Mouse (Mus musculus) myocyte (in vitro differentiated cells): ENCODE data around the gene 4933405O20Rik. TPM values are rescaled to one million over a fixed set of nuclear protein-coding genes. Genes with fewer than 3 reads are reported as not detected.

ENCODE experiments used
- H3K27me3 ChIP-seq: one replicate; pipeline ENCODE4 v1.6.1; 2011; ENCODE audit not compliant: control insufficient read depth, insufficient read depth, insufficient read length
- H3K36me3 ChIP-seq: one replicate; pipeline ENCODE4 v1.6.1; 2011; ENCODE audit not compliant: control insufficient read depth, insufficient read depth
- H3K4me2 ChIP-seq: one replicate; pipeline ENCODE4 v1.6.1; 2011; ENCODE audit warnings: low read depth, control low read depth
- H3K4me3 ChIP-seq: one replicate; pipeline ENCODE4 v1.5.1; 2011; ENCODE audit warnings: mild to moderate bottlenecking, control low read depth, moderate library complexity
- H3K79me2 ChIP-seq: one replicate; pipeline ENCODE4 v1.6.1; 2011; ENCODE audit not compliant: control insufficient read depth, insufficient read depth
- H3ac ChIP-seq: one replicate; pipeline ENCODE4 v1.6.1; 2011; ENCODE audit not compliant: control insufficient read depth, insufficient read length
- CEBPB ChIP-seq: IDR thresholded peaks from 2 replicates; pipeline ENCODE4 v1.6.1; 2011; ENCODE audit warnings: mild to moderate bottlenecking, moderate library complexity; ENCODE audit not compliant: poor library complexity, insufficient read depth, severe bottlenecking
- E2F4 ChIP-seq: IDR thresholded peaks from one replicate; pipeline ENCODE4 v1.6.1; 2011; ENCODE audit warnings: mild to moderate bottlenecking, control low read depth, moderate library complexity; ENCODE audit not compliant: insufficient read depth
- MAX ChIP-seq: IDR thresholded peaks from one replicate; pipeline ENCODE4 v1.6.1; 2011; ENCODE audit warnings: low read depth, mild to moderate bottlenecking, control low read depth
- MYOD1 ChIP-seq, 3 experiments: IDR thresholded peaks; one replicate each; pipeline ENCODE4 v1.6.1; 2011; ENCODE audit warnings: control low read depth in 2 of 3, low read depth in 2 of 3, mild to moderate bottlenecking in 2 of 3, moderate library complexity in 1 of 3; ENCODE audit not compliant: insufficient read length in 2 of 3, control insufficient read depth in 1 of 3
- MYOG ChIP-seq, 3 experiments: IDR thresholded peaks; one replicate each; pipeline ENCODE4 v1.6.1; 2011; ENCODE audit warnings: control low read depth in 2 of 3, low read depth in 2 of 3, mild to moderate bottlenecking in 2 of 3; ENCODE audit not compliant: insufficient read length in 2 of 3, control insufficient read depth in 1 of 3, insufficient read depth in 1 of 3
- POLR2A ChIP-seq: IDR thresholded peaks from one replicate; pipeline ENCODE4 v1.6.1; 2011; ENCODE audit warnings: low read depth, mild to moderate bottlenecking, control low read depth, moderate library complexity; ENCODE audit not compliant: insufficient read length
- POLR2AphosphoS2 ChIP-seq: IDR thresholded peaks from one replicate; pipeline ENCODE4 v1.6.1; 2011; ENCODE audit warnings: low read depth, control low read depth; ENCODE audit not compliant: insufficient read length
- REST ChIP-seq: IDR thresholded peaks from one replicate; pipeline ENCODE4 v1.6.1; 2011; ENCODE audit warnings: mild to moderate bottlenecking, control low read depth, moderate library complexity; ENCODE audit not compliant: insufficient read depth, insufficient read length
- SRF ChIP-seq: IDR thresholded peaks from one replicate; pipeline ENCODE4 v1.6.1; 2011; ENCODE audit warnings: low read depth; ENCODE audit not compliant: control insufficient read depth, insufficient read length
- TCF12 ChIP-seq: IDR thresholded peaks from one replicate; pipeline ENCODE4 v1.6.1; 2011; ENCODE audit warnings: mild to moderate bottlenecking, control low read depth; ENCODE audit not compliant: poor library complexity, insufficient read depth, severe bottlenecking
- TCF3 ChIP-seq: IDR thresholded peaks from one replicate; pipeline ENCODE4 v1.6.1; 2011; ENCODE audit warnings: low read depth, control low read depth; ENCODE audit not compliant: insufficient read length
- USF1 ChIP-seq: IDR thresholded peaks from one replicate; pipeline ENCODE4 v1.6.1; 2011; ENCODE audit warnings: low read depth, mild to moderate bottlenecking, control low read depth, moderate library complexity
- polyA plus RNA-seq: library from polyadenylated mRNA; unstranded; fragments of >200 nt; fragmentation: generic; extraction: Trizol; gene quantifications from one replicate; pipeline ENCODE4 v1.2.1, GENCODE M21; 2012; ENCODE audit warnings: missing spikeins

Gene 4933405O20Rik
- polyA plus RNA-seq = not detected

GRCm38 (mm10) chr7:50598890-50599289 is at the start of gene 4933405O20Rik:
Gene 4933405O20Rik, plus strand, starts transcription at chr7:50599190.
- Histone ChIP-seq H3K79me2 (no peaks in the 10 kb centered on the region), H3K4me3 (no peak within 1 kb of the TSS), H3K4me2 (no peak within 1 kb of the TSS), H3ac (no peak within 1 kb of the TSS), H3K36me3 (no peaks in the 10 kb centered on the region), H3K27me3 (no peaks in the 10 kb centered on the region)
- TF ChIP-seq USF1 (no peak), E2F4 (no peak), MYOG (IDR thresholded peaks at IDR 0.05; ENCODE audit: control insufficient read depth in 1 of 3, insufficient read depth in 1 of 3, insufficient read length in 2 of 3, low read depth in 2 of 3) (no peak), POLR2A (no peak), TCF12 (no peak), POLR2AphosphoS2 (no peak), MYOD1 (IDR thresholded peaks at IDR 0.05; ENCODE audit: control insufficient read depth in 1 of 3, insufficient read length in 2 of 3, low read depth in 2 of 3) (no peak), SRF (no peak), MAX (no peak)

- Histone ChIP-seq H3K4me3 (no peak overlapping the region), H3K36me3 (no peaks in the 10 kb centered on the region), H3ac (no peak overlapping the region), H3K27me3 (no peaks in the 10 kb centered on the region), H3K79me2 (no peaks in the 10 kb centered on the region), H3K4me2 (no peak overlapping the region)
- no peak for TF ChIP-seq MYOD1 (IDR thresholded peaks at IDR 0.05; ENCODE audit: control insufficient read depth in 1 of 3, insufficient read length in 2 of 3, low read depth in 2 of 3)
- TF ChIP-seq MAX = no peak
- no peak for TF ChIP-seq POLR2AphosphoS2
- TF ChIP-seq SRF = no peak
- TF ChIP-seq TCF12 = no peak
- no peak for TF ChIP-seq TCF3
- TF ChIP-seq CEBPB = no peak
- no peak for TF ChIP-seq MYOG (IDR thresholded peaks at IDR 0.05; ENCODE audit: control insufficient read depth in 1 of 3, insufficient read depth in 1 of 3, insufficient read length in 2 of 3, low read depth in 2 of 3)
- no peak for TF ChIP-seq REST
- TF ChIP-seq E2F4 = no peak
- no peak for TF ChIP-seq POLR2A
- TF ChIP-seq USF1 = no peak
Observed at GRCm38 (mm10) chr7:50549572-50549971, 49.4 kb upstream of the 4933405O20Rik start.

DNA sequence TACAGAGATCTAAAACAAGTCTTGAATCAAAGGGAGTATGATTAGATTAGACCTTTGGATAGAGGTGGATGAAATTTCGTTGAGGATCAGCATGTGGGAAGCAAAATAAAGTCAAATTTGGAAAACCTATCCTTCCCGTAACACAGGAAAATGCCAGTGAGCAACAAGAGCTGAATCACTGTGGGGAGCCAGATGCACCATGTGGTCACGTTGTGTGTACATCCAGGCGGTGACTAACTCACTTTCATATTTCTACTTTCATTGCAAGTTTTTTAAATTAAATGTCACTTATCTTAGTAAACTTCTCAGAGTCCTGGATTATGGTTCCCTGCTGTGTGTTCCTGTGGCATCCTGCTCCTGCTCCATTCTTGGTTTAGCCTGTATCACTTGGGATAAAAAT is 47.6 kb upstream of the 4933405O20Rik start:
- Histone ChIP-seq H3K4me2 (no peak overlapping the region), H3ac (no peak overlapping the region), H3K36me3 (no peaks in the 10 kb centered on the region), H3K4me3 (no peak overlapping the region), H3K27me3 (no peaks in the 10 kb centered on the region), H3K79me2 (no peaks in the 10 kb centered on the region)
- TF ChIP-seq MYOG (IDR thresholded peaks at IDR 0.05; ENCODE audit: control insufficient read depth in 1 of 3, insufficient read depth in 1 of 3, insufficient read length in 2 of 3, low read depth in 2 of 3) = no peak
- no peak for TF ChIP-seq E2F4
- no peak for TF ChIP-seq POLR2AphosphoS2
- TF ChIP-seq MYOD1 (IDR thresholded peaks at IDR 0.05; ENCODE audit: control insufficient read depth in 1 of 3, insufficient read length in 2 of 3, low read depth in 2 of 3) = no peak
- TF ChIP-seq CEBPB = no peak
- no peak for TF ChIP-seq TCF3
- no peak for TF ChIP-seq POLR2A
- TF ChIP-seq REST = no peak
- no peak for TF ChIP-seq TCF12
- TF ChIP-seq MAX = no peak
- TF ChIP-seq USF1 = no peak

DNA sequence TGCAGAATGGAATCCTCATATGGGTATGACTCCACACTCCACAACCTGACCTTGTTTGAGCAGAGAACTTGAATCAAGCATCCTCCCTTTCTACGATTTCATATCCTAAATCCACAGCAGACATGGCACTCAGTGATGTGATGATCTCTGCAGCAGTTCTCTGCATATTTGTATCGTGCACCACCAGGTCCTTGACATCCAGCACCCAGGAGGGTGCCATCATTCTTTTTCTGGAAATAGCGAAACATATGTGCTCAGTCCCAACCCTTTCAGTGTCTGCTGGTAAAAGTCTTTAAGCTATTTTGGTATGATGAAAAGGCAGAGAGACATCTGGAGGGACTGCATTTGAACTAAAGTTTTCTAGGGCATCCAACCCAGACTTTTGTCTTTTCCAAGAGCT is 36.3 kb upstream of the 4933405O20Rik start:
- Histone ChIP-seq H3K36me3 (no peaks in the 10 kb centered on the region), H3ac (no peak overlapping the region), H3K79me2 (no peaks in the 10 kb centered on the region), H3K27me3 (no peaks in the 10 kb centered on the region), H3K4me2 (no peak overlapping the region), H3K4me3 (no peak overlapping the region)
- TF ChIP-seq E2F4 (no peak), POLR2A (no peak), MYOG (IDR thresholded peaks at IDR 0.05; ENCODE audit: control insufficient read depth in 1 of 3, insufficient read depth in 1 of 3, insufficient read length in 2 of 3, low read depth in 2 of 3) (no peak), CEBPB (no peak), MYOD1 (IDR thresholded peaks at IDR 0.05; ENCODE audit: control insufficient read depth in 1 of 3, insufficient read length in 2 of 3, low read depth in 2 of 3) (no peak), REST (no peak), SRF (no peak), TCF12 (no peak), MAX (no peak), USF1 (no peak)

GRCm38 (mm10) chr7:50573841-50574240 is 25.1 kb upstream of the 4933405O20Rik start:
- Histone ChIP-seq H3K79me2 (no peaks in the 10 kb centered on the region), H3K36me3 (no peaks in the 10 kb centered on the region), H3K27me3 (no peaks in the 10 kb centered on the region), H3K4me3 (no peak overlapping the region), H3K4me2 (no peak overlapping the region), H3ac (no peak overlapping the region)
- no peak for TF ChIP-seq SRF
- TF ChIP-seq MYOG (IDR thresholded peaks at IDR 0.05; ENCODE audit: control insufficient read depth in 1 of 3, insufficient read depth in 1 of 3, insufficient read length in 2 of 3, low read depth in 2 of 3) = no peak
